Mouse (Mus musculus) left cerebral cortex, adult 2 months (tissue): Measurements from ENCODE around the gene Nedd4. TPM values are rescaled to one million over a fixed set of nuclear protein-coding genes. Genes with fewer than 3 reads are reported as not detected.

ENCODE experiments used
- DNase-seq, 2 experiments: peaks; one replicate each; pipeline ENCODE4 v3.0.0; 2021 to 2022; ENCODE audit warnings: low spot score in 2 of 2, mixed read lengths in 1 of 2; ENCODE audit errors: extremely low spot score in 1 of 2
- H3K27ac ChIP-seq: fragments of 200-600 bp; 2 replicates; pipeline ENCODE4 v1.8.1; 2022
- H3K4me3 ChIP-seq: fragments of 200-600 bp; 2 replicates; pipeline ENCODE4 v1.8.1; 2022
- CTCF ChIP-seq: fragments of 200-600 bp; IDR thresholded peaks from 2 replicates; pipeline ENCODE4 v1.8.1; 2022; ENCODE audit warnings: antibody characterized with exemption, mild to moderate bottlenecking, moderate library complexity
- intact Hi-C: fragments of 180-260 bp; cut with DNase I; formaldehyde crosslinking; loops from one replicate; pipeline ENCODE4 v1.15.1; 2025
- total RNA-seq, 2 experiments: library from RNA; stranded (reverse); gene quantifications; 2 replicates each; pipeline ENCODE4 v1.2.3; 2021

Nedd4 gene
- total RNA-seq, 2 experiments from 2014 or later: 268 to 283 TPM

DNA sequence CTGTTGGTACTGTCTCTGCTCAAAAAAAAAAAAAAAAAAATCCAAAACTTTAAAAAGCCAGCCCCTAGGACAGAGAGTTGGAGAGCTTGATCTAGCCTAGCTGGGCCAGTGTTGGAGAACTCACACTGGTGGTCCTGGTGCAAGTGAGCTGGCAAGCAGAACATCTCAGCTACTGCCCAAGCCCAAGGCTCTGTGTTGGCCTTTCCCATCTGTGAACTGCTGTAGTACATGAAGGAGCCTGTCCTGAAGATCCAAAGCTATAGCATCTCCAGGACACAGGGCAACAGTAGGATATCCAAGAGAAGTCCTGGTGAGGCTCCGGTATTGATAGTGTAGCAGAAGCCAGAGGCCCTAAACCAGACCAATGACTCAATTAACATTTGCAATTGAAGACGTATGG is 88.1 kb downstream of the Nedd4 start:
- Histone ChIP-seq H3K27ac (no peak overlapping the region), H3K4me3 (no peak overlapping the region)
- intact Hi-C loops: no loop called here
- DNase-seq: no peak
- TF ChIP-seq CTCF: no peak

- no peak for DNase-seq
- H3K4me3 ChIP-seq: no peak overlapping the region
- TF ChIP-seq CTCF: no peak
- intact Hi-C loops: no loop called here
- no peak overlapping the region for H3K27ac ChIP-seq
Observed at GRCm38 (mm10) chr9:72752656-72753055, 90.5 kb downstream of the Nedd4 start.

GRCm38 (mm10) chr9:72753741-72754140 is 91.6 kb downstream of the Nedd4 start:
- intact Hi-C loops: no loop called here
- Histone ChIP-seq H3K4me3 (no peak overlapping the region), H3K27ac (no peak overlapping the region)
- TF ChIP-seq CTCF: no peak
- DNase-seq: no peak

DNA sequence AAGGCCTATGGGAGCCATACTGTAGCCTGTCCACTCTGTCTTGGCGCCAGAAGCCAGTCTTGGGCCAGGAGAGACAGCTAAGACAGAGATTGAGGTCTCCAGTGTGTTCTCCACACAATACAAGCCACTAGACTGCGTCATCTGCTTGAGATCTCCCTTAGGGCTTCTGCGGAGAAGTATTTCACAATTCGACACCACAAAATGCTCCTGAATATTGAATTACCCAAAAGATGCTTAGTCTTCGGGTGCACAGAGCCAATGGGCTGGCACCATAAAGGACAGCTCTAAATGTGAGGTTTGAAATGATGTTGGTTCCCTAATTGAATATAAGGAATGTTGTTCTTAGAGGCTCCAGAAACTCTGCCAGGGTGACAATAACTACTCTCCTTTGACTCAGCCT is 95.0 kb downstream of the Nedd4 start:
- Histone ChIP-seq H3K27ac (no peak overlapping the region), H3K4me3 (no peak overlapping the region)
- no peak for DNase-seq
- intact Hi-C loops: no loop called here
- TF ChIP-seq CTCF: no peak

DNA sequence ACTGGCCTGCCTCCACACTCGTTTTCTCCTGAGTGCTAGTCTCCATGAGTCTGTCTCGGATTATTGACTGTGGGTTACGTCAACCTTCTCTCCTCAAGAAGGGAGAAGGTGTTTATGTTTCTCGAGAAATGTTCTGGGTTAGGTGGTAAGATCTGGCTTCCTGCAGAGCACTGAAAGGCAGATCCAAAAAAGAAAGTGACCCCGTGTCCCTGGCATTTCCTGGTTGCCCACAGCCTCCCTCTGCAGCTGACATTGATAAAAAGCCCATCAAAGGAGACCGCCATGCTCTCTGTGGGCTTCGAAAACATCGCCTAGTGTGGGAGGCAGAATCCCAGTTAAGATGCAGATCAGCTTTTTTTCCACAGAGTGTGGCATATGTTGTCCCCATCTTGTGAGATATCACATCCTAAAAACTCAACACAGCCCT is 96.6 kb downstream of the Nedd4 start:
- H3K27ac ChIP-seq: peak overlapping the region; percentile 69
- DNase-seq: peak in 1 of 2 experiments; percentile 30
- no peak overlapping the region for H3K4me3 ChIP-seq
- TF ChIP-seq CTCF: no peak
- intact Hi-C loops: no loop called here

DNA sequence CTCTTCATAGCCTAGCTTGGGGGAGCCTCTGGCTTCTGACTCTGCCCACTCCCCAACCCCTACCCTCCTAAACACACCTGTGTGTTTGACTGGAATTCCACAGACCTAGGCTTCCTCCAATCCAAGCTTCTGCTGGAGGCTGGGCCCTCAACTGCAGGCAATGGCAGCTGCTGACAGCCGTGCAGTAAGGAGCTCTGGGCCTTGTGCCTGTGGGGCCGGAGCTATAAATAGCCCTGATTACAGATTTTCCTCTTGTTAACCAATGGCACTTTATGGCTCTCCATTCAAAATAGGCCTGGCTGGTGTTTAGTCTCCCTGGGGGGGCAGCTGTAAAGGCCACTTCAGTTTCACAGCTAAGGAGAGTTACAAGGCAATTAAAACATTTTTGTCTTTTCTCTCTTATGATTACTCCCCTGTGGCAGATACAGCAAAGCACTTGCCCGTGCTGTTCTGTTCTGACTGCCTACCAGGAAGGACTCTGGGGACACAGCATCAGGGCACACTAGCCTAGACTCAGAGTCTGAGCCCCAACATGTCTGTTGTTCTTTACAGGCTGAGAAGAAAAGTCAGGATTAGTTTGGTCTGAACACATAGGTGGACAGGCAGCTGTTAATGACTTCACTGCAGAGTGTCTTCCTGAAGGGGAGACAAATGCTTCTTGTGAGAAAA is 101.0 kb downstream of the Nedd4 start:
- no peak for TF ChIP-seq CTCF
- DNase-seq: no peak
- intact Hi-C loops: loop anchor here (10.0 kb wide), 2 partner anchors 192 to 332 kb away; partner anchors contain the start of genes Dyx1c1 and Gm44503
- no peak overlapping the region for H3K4me3 ChIP-seq
- H3K27ac ChIP-seq: no peak overlapping the region

- peak; percentile 88 to 93 for DNase-seq
- peak; percentile 90 for TF ChIP-seq CTCF
- H3K27ac ChIP-seq: peak overlapping the region; percentile 67
- H3K4me3 ChIP-seq: peak overlapping the region; percentile 50
- intact Hi-C loops: loop anchor here (1.0 to 10.0 kb wide), 3 partner anchors 117 to 328 kb away; partner anchors contain the start of genes Dyx1c1 and Gm44503
Observed at GRCm38 (mm10) chr9:72766789-72767349, 104.7 kb downstream of the Nedd4 start.

DNA sequence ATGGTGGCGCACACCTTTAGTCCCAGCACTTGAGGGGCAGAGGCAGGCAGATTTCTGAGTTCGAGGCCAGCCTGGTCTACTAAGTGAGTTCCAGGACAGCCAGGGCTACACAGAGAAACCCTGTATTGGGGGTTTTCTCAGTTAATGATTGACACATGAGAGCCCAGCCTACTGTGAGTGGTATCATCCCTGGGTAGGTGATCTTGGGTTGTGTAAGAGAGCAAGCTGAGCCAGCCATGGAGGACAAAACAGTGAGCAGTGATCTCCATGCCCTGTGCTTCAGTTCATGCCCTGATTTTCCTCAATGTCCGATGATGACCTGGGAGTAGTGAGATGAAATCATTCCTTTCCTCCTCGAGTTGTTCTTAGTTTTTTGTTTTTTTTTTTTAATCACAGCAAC is 112.9 kb downstream of the Nedd4 start:
- intact Hi-C loops: no loop called here
- TF ChIP-seq CTCF: no peak
- H3K4me3 ChIP-seq: no peak overlapping the region
- no peak overlapping the region for H3K27ac ChIP-seq
- DNase-seq: no peak

GRCm38 (mm10) chr9:72779004-72779403 is 116.9 kb downstream of the Nedd4 start:
- Histone ChIP-seq H3K4me3 (no peak overlapping the region), H3K27ac (no peak overlapping the region)
- intact Hi-C loops: no loop called here
- no peak for TF ChIP-seq CTCF
- no peak for DNase-seq

- intact Hi-C loops: no loop called here
- Histone ChIP-seq H3K27ac (no peak overlapping the region), H3K4me3 (no peak overlapping the region)
- no peak for DNase-seq
- no peak for TF ChIP-seq CTCF
Observed at GRCm38 (mm10) chr9:72779733-72780132, 117.6 kb downstream of the Nedd4 start.

DNA sequence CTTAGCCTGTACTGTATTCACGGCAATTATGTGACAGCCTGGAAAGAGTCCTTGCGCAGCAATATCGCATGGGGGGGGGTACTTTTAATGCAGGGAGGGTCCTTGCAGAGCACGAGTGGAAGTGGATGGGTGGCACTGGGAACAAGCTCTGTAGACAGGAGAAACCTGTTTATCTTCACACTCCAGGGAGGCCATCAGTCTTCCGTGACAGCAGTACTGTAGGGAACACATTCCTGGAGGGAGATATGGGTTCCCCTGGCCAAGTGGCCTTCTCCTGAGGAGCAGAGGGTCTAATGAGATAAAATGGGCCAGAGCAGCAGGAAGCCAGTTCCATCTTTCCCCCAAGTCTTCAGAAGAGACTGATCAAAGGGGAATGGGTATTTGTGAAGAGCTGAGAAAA is 118.5 kb downstream of the Nedd4 start:
- Histone ChIP-seq H3K4me3 (no peak overlapping the region), H3K27ac (no peak overlapping the region)
- intact Hi-C loops: no loop called here
- no peak for DNase-seq
- no peak for TF ChIP-seq CTCF

DNA sequence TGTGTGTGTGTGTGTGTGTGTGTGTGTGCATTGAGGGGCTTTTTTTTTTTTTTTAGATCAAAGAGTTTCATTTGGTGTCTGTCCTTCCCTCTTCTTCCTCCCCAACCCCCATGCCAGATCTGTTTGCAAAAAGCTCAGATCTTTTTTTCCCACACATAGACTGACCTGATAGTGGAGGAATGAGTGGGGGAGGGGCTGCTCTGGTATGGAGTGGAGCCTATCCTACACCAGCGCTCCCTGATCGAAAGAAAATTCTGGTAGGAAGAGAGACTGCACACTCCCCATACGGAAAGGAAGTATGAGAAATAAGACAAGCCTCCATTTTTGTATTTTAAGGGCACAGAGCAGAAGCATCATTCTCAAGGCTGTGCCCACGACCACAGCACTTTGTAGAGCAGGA is 119.3 kb downstream of the Nedd4 start:
- intact Hi-C loops: no loop called here
- no peak for TF ChIP-seq CTCF
- no peak overlapping the region for H3K4me3 ChIP-seq
- no peak for DNase-seq
- no peak overlapping the region for H3K27ac ChIP-seq

- intact Hi-C loops: no loop called here
- H3K4me3 ChIP-seq: no peak overlapping the region
- DNase-seq: no peak
- no peak for TF ChIP-seq CTCF
- H3K27ac ChIP-seq: no peak overlapping the region
Observed at GRCm38 (mm10) chr9:72782121-72782520, 120.0 kb downstream of the Nedd4 start.
